Comparison of ENCODE assay signal across 22 mouse cellular contexts in genomic region chr10:62582263-62582662, GRCm38 (mm10).
"Had no signal": no experiment of that assay in that cellular context is flagged by ENCODE, and none has a peak within 500 bp of the region (broad histone marks: within the 10 kb centered on the region; RNA-seq: fewer than 3 reads in every experiment).

No protein-coding gene starts in this region.

- H3K9ac ChIP-seq: forebrain, postnatal 0 days; heart, embryonic 12.5 days; hindbrain, embryonic 13.5 days; intestine, embryonic 15.5 days; limb, embryonic 12.5 days; liver, embryonic 14.5 days had no signal

- H3K27ac ChIP-seq: heart, adult 2 months; heart, embryonic 10.5 days; hindbrain, embryonic 13.5 days; intestine, embryonic 15.5 days; layer of hippocampus, adult 2 months; left cerebral cortex, adult 2 months; limb, embryonic 10.5 days; limb, embryonic 12.5 days; liver, embryonic 14.5 days had no signal

- ATAC-seq: forebrain, postnatal 0 days; hindbrain, embryonic 16.5 days; inflammation-experienced regulatory T-cells, adult 6 months; intestine, embryonic 15.5 days; intestine, postnatal 0 days had no signal

- H3K4me3 ChIP-seq: heart, adult 2 months; heart, embryonic 10.5 days; heart, embryonic 12.5 days; hindbrain, embryonic 13.5 days; intestine, embryonic 15.5 days; layer of hippocampus, adult 2 months; left cerebral cortex, adult 2 months; limb, embryonic 10.5 days; limb, embryonic 12.5 days had no signal

- H3K27me3 ChIP-seq: heart, embryonic 12.5 days; hindbrain, embryonic 13.5 days; intestine, embryonic 15.5 days; limb, embryonic 12.5 days had no signal

- H3K9me3 ChIP-seq: heart, embryonic 10.5 days; heart, embryonic 12.5 days; hindbrain, embryonic 13.5 days; intestine, embryonic 15.5 days; limb, embryonic 10.5 days; limb, embryonic 12.5 days had no signal

- DNase-seq: forebrain, postnatal 0 days; gastrocnemius, postnatal 14 days; gastrocnemius, postnatal 36 days; kidney, adult 18-20 months; kidney, adult 8-10 months; kidney, postnatal 10 days; kidney, postnatal 25 days; kidney, postnatal 4 days had no signal

- H3K4me2 ChIP-seq: heart, embryonic 12.5 days; hindbrain, embryonic 13.5 days; intestine, embryonic 15.5 days; limb, embryonic 12.5 days; liver, embryonic 11.5 days had no signal
